Mouse (Mus musculus) G1E-ER4 (cell line): ENCODE results near the gene Itgav. TPM values are rescaled to one million over a fixed set of nuclear protein-coding genes. Genes with fewer than 3 reads are reported as not detected.

ENCODE experiments used
- GATA1 ChIP-seq: IDR thresholded peaks from one replicate; pipeline ENCODE4 v1.8.0; 2012; ENCODE audit warnings: low read length, inconsistent platforms
- polyA plus RNA-seq: library from polyadenylated mRNA; stranded (reverse); fragments of >175 nt; gene quantifications from 2 replicates; pipeline ENCODE4 v1.2.3, GENCODE M21; 2012

Gene Itgav
- polyA plus RNA-seq, 1 experiment = 18.9 TPM

- no peak for TF ChIP-seq GATA1
Measured at GRCm38 (mm10) chr2:83759216-83759648, 35.0 kb downstream of the Itgav start.

GRCm38 (mm10) chr2:83759667-83760066 is 35.5 kb downstream of the Itgav start:
- TF ChIP-seq GATA1 = no peak

GRCm38 (mm10) chr2:83760112-83760511 is 35.9 kb downstream of the Itgav start:
- TF ChIP-seq GATA1 = no peak

- no peak for TF ChIP-seq GATA1
Measured at GRCm38 (mm10) chr2:83761506-83761905, 37.3 kb downstream of the Itgav start.

- no peak for TF ChIP-seq GATA1
Measured at GRCm38 (mm10) chr2:83762106-83762855, 38.1 kb downstream of the Itgav start.

- TF ChIP-seq GATA1 = no peak
Measured at GRCm38 (mm10) chr2:83766058-83766457, 41.9 kb downstream of the Itgav start.

GRCm38 (mm10) chr2:83766878-83767277 is 42.7 kb downstream of the Itgav start:
- TF ChIP-seq GATA1 = no peak

- no peak for TF ChIP-seq GATA1
Measured at GRCm38 (mm10) chr2:83768311-83769047, 44.3 kb downstream of the Itgav start.

- no peak for TF ChIP-seq GATA1
Measured at GRCm38 (mm10) chr2:83771155-83771812, 47.1 kb downstream of the Itgav start.

GRCm38 (mm10) chr2:83791330-83792073 is 67.3 kb downstream of the Itgav start:
- no peak for TF ChIP-seq GATA1

GRCm38 (mm10) chr2:83792102-83792501 is 67.9 kb downstream of the Itgav start:
- no peak for TF ChIP-seq GATA1

GRCm38 (mm10) chr2:83795766-83796165 is 71.6 kb downstream of the Itgav start:
- no peak for TF ChIP-seq GATA1

- no peak for TF ChIP-seq GATA1
Measured at GRCm38 (mm10) chr2:83797902-83798497, 73.8 kb downstream of the Itgav start.

- no peak for TF ChIP-seq GATA1
Measured at GRCm38 (mm10) chr2:83812483-83813272, 88.5 kb downstream of the Itgav start, which contains the start of gene Fam171b. Gene Fam171b, plus strand, starts transcription at chr2:83812636.
